11 mouse cellular contexts compared by ENCODE assay signal in genomic region chr7:142462190-142462589, GRCm38 (mm10). TPM values are rescaled to one million over a fixed set of nuclear protein-coding genes. Genes with fewer than 3 reads are reported as not detected.
DNase-seq lines count a peak whose midpoint lies in the region; ATAC-seq and TF ChIP-seq lines count a peak whose summit lies in the region.
"Had no signal": no experiment of that assay in that cellular context is flagged by ENCODE, and none has a peak within 500 bp of the region (broad histone marks: within the 10 kb centered on the region; RNA-seq: fewer than 3 reads in every experiment).

No protein-coding gene starts in this region.

- 0 out of 2 replicates have a peak overlapping the region, but pooled peaks have one; percentile 1 for H3K4me2 ChIP-seq in heart, embryonic 14.5 days (ENCODE audit: low read length)

- no peaks in the 10 kb centered on the region for H3K4me1 ChIP-seq in liver, adult 2 months (ENCODE audit: control insufficient read depth, insufficient read depth, low read length)
- H3K4me1 ChIP-seq in bone marrow, adult 2 months (ENCODE audit: control insufficient read depth, insufficient read depth, low read length), result peaks cover 14% of the 10 kb centered on the region
- H3K4me1 ChIP-seq in heart, embryonic 14.5 days (ENCODE audit: control insufficient read depth in 2 of 2, insufficient read depth in 2 of 2, low read length in 2 of 2), result peaks cover 51 to 55% of the 10 kb centered on the region in 2 experiments

- WGBS in liver, adult 2 months, result 91% methylated on average over 6 of the region's 6 CpGs
- WGBS in bone marrow, adult 2 months, result 17% methylated on average over 6 of the region's 6 CpGs
- WGBS in heart, embryonic 14.5 days, result 77% methylated on average over 6 of the region's 6 CpGs
- WGBS in macrophage (ENCODE audit: missing documents), result 26% methylated on average over 6 of the region's 6 CpGs

- H3K9me3 ChIP-seq in heart, embryonic 14.5 days (ENCODE audit: control insufficient read depth, low read length), result no peaks in the 10 kb centered on the region

- no peak for DNase-seq in liver, adult 2 months (ENCODE audit: extremely low read depth, low read depth, low spot score)
- no peak for DNase-seq in liver
- no peak for DNase-seq in right cerebral cortex, postnatal 4 days
- DNase-seq in kidney, postnatal 14 days, result no peak
- DNase-seq in right cerebral cortex, postnatal 14 days, result no peak
- DNase-seq: adrenal gland, postnatal 14 days had no signal

- H3K4me3 ChIP-seq in liver, adult 2 months (ENCODE audit: insufficient read depth, low read depth, low read length), result peak overlapping the region; percentile 30; the same call in 1 of the 2 replicates
- peak overlapping the region; percentile 90 for H3K4me3 ChIP-seq in bone marrow, adult 2 months (replicated peaks; ENCODE audit: control insufficient read depth, low read depth, low read length)
- H3K4me3 ChIP-seq in heart, embryonic 14.5 days (ENCODE audit: control insufficient read depth in 1 of 2, insufficient read depth in 1 of 2, low read depth in 1 of 2, low read length in 2 of 2), result no peak overlapping the region
- peak overlapping the region; percentile 48 for H3K4me3 ChIP-seq in macrophage (ENCODE audit: inconsistent target)

- no peak for TF ChIP-seq POLR2A in liver, adult 2 months (IDR thresholded peaks at IDR 0.05; ENCODE audit: extremely low read depth, insufficient read depth, low read length)
- TF ChIP-seq POLR2A in bone marrow, adult 2 months (IDR thresholded peaks at IDR 0.05; ENCODE audit: borderline replicate concordance, control insufficient read depth, low read depth, low read length), result no peak

- H3K27me3 ChIP-seq in liver, adult 2 months (ENCODE audit: control insufficient read depth, insufficient read depth, low read length), result no peaks in the 10 kb centered on the region
- no peaks in the 10 kb centered on the region for H3K27me3 ChIP-seq in heart, embryonic 14.5 days (ENCODE audit: control insufficient read depth, insufficient read depth, low read length)

- ATAC-seq in heart, embryonic 14.5 days (ENCODE audit: insufficient number of reproducible peaks, insufficient read depth, low FRiP score, low read depth), result no peak

- H3K9ac ChIP-seq in liver, adult 2 months (ENCODE audit: low read depth, low read length), result no peak overlapping the region
- H3K9ac ChIP-seq in heart, embryonic 14.5 days (ENCODE audit: low read length), result 0 out of 2 replicates have a peak overlapping the region, but pooled peaks have one; percentile 26
- H3K9ac ChIP-seq: liver, embryonic 14.5 days had no signal

- H3K36me3 ChIP-seq in liver, adult 2 months (ENCODE audit: control insufficient read depth, insufficient read depth, low read length), result no peaks in the 10 kb centered on the region
- H3K36me3 ChIP-seq in heart, embryonic 14.5 days (ENCODE audit: control insufficient read depth, insufficient read depth, low read length), result no peaks in the 10 kb centered on the region
- no peaks in the 10 kb centered on the region for H3K36me3 ChIP-seq in macrophage (ENCODE audit: inconsistent target)

- H3K27ac ChIP-seq in liver, adult 2 months (replicated peaks; ENCODE audit: insufficient read depth, low read depth, low read length), result no peak overlapping the region
- peak overlapping the region; percentile 89 for H3K27ac ChIP-seq in bone marrow, adult 2 months (ENCODE audit: control insufficient read depth, insufficient read depth, low read depth, low read length, poor library complexity)
- H3K27ac ChIP-seq in heart, embryonic 14.5 days (replicated peaks in 1 of 2; ENCODE audit: control insufficient read depth in 1 of 2, insufficient read depth in 1 of 2, low read depth in 2 of 2, low read length in 2 of 2), result no peak overlapping the region
- H3K27ac ChIP-seq in macrophage, result peak overlapping the region; percentile 93
- H3K27ac ChIP-seq: liver, embryonic 14.5 days had no signal

- no peak for TF ChIP-seq CTCF in liver, adult 2 months (IDR thresholded peaks at IDR 0.05; ENCODE audit: low read depth, low read length)
- no peak for TF ChIP-seq CTCF in bone marrow, adult 2 months (IDR thresholded peaks at IDR 0.05; ENCODE audit: control insufficient read depth, insufficient read depth, low read length)

- no peaks in the 10 kb centered on the region for H3K79me2 ChIP-seq in liver, adult 2 months (ENCODE audit: control insufficient read depth, insufficient read depth, low read length)
- H3K79me2 ChIP-seq in macrophage (ENCODE audit: inconsistent target), result peaks cover 65% of the 10 kb centered on the region

RNA-seq across cellular contexts. Expression of gene Lsp1, which starts 1.6 kb away (rescaled TPM):
- total RNA-seq in liver, adult 2 months (2014; rRNA removed), result 1.4 and 1.8 TPM in 2 replicates
- 3.1 and 6.0 TPM in 2 replicates for polyA plus RNA-seq in liver, adult 2 months (2012; rRNA removed)
- 135 and 280 TPM in 2 replicates for polyA plus RNA-seq in bone marrow, adult 2 months (2011; ENCODE audit: insufficient read depth, insufficient read length, low replicate concordance, missing spikeins)
- 48.6 and 49.3 TPM in 2 replicates for polyA plus RNA-seq in heart, embryonic 14.5 days (2014; fragmentation: Nextera tagmentation; extraction: Ambion mirVana)
- 10 to 100 TPM in 24 of 26 experiments, 1 to 10 TPM in 2; 7.9 to 51.4 (median 34.9) TPM for total RNA-seq in macrophage (2018; cell fraction: chromatin; rRNA removed)
- 100 to 1,000 TPM in 12 of 26 experiments, 10 to 100 TPM in 14; 29.4 to 203 (median 91.2) TPM for total RNA-seq in macrophage (2018; cell fraction: cytosol; rRNA removed)
- total RNA-seq in macrophage (2018; cell fraction: nucleus; rRNA removed), result 100 to 1,000 TPM in 2 of 26 experiments, 10 to 100 TPM in 24; 17.9 to 115 (median 43.2) TPM
- 30.8 to 130 TPM (median 114 TPM) in 3 replicates for polyA plus RNA-seq in macrophage (2018)

RNA-seq across cellular contexts. Expression of gene Tnni2, which starts 20.6 kb away (rescaled TPM):
- 10.1 TPM in 1 of 2 replicates, not detected in the other for total RNA-seq in liver, adult 2 months (2014; rRNA removed)
- polyA plus RNA-seq in liver, adult 2 months (2012; rRNA removed), result not detected in 2 replicates
- polyA plus RNA-seq in bone marrow, adult 2 months (2011; ENCODE audit: insufficient read depth, insufficient read length, low replicate concordance, missing spikeins), result 19.2 and 51.8 TPM in 2 replicates
- polyA plus RNA-seq in heart, embryonic 14.5 days (2014; fragmentation: Nextera tagmentation; extraction: Ambion mirVana), result 24.1 and 31.7 TPM in 2 replicates
- total RNA-seq in macrophage (2018; cell fraction: chromatin; rRNA removed), result 10 to 100 TPM in 24 of 26 experiments, 1 to 10 TPM in 2; 3.2 to 37.4 (median 23.0) TPM
- 10 to 100 TPM in 15 of 26 experiments, 1 to 10 TPM in 11; 6.3 to 23.8 (median 11.0) TPM for total RNA-seq in macrophage (2018; cell fraction: cytosol; rRNA removed)
- 10 to 100 TPM in 19 of 26 experiments, 1 to 10 TPM in 7; 5.5 to 26.3 (median 13.7) TPM for total RNA-seq in macrophage (2018; cell fraction: nucleus; rRNA removed)
- 13.4 to 20.6 TPM (median 18.0 TPM) in 3 replicates for polyA plus RNA-seq in macrophage (2018)

RNA-seq across cellular contexts. Expression of gene Syt8, which starts 27.5 kb away (rescaled TPM):
- not detected in 2 replicates for total RNA-seq in liver, adult 2 months (2014; rRNA removed)
- polyA plus RNA-seq in liver, adult 2 months (2012; rRNA removed), result not detected in 2 replicates
- 2.5 TPM in 1 of 2 replicates, not detected in the other for polyA plus RNA-seq in bone marrow, adult 2 months (2011; ENCODE audit: insufficient read depth, insufficient read length, low replicate concordance, missing spikeins)
- polyA plus RNA-seq in heart, embryonic 14.5 days (2014; fragmentation: Nextera tagmentation; extraction: Ambion mirVana), result not detected in 2 replicates
- 100 to 1,000 TPM in 25 of 26 experiments, 10 to 100 TPM in 1; 60.8 to 211 (median 144) TPM for total RNA-seq in macrophage (2018; cell fraction: chromatin; rRNA removed)
- 1 to 10 TPM in 19 of 26 experiments, under 1 TPM in 7; 0.41 to 8.6 (median 1.5) TPM for total RNA-seq in macrophage (2018; cell fraction: cytosol; rRNA removed)
- total RNA-seq in macrophage (2018; cell fraction: nucleus; rRNA removed), result 100 to 1,000 TPM in 6 of 26 experiments, 10 to 100 TPM in 20; 48.3 to 120 (median 78.4) TPM
- 3.2 to 10.3 TPM (median 4.8 TPM) in 3 replicates for polyA plus RNA-seq in macrophage (2018)
- total RNA-seq: adrenal gland, postnatal 14 days had no signal
- polyA plus RNA-seq: cortical plate, adult 2 months had no signal

RNA-seq across cellular contexts. Expression of gene Tnnt3, which starts 36.4 kb away (rescaled TPM):
- total RNA-seq in liver, adult 2 months (2014; rRNA removed), result 6.4 TPM in 1 of 2 replicates, not detected in the other
- not detected in 2 replicates for polyA plus RNA-seq in liver, adult 2 months (2012; rRNA removed)
- 42.0 and 73.4 TPM in 2 replicates for polyA plus RNA-seq in bone marrow, adult 2 months (2011; ENCODE audit: insufficient read depth, insufficient read length, low replicate concordance, missing spikeins)
- polyA plus RNA-seq in heart, embryonic 14.5 days (2014; fragmentation: Nextera tagmentation; extraction: Ambion mirVana), result 3.9 and 5.8 TPM in 2 replicates
- 10 to 100 TPM in 4 of 26 experiments, 1 to 10 TPM in 20, under 1 TPM in 1, not detected in 1; 0.88 to 12.2 (median 3.9) TPM for total RNA-seq in macrophage (2018; cell fraction: chromatin; rRNA removed)
- total RNA-seq in macrophage (2018; cell fraction: cytosol; rRNA removed), result under 1 TPM in 12 of 26 experiments, not detected in 14; 0.15 to 0.80 (median 0.35) TPM
- total RNA-seq in macrophage (2018; cell fraction: nucleus; rRNA removed), result 1 to 10 TPM in 21 of 26 experiments, not detected in 5; 1.1 to 9.3 (median 2.8) TPM
- 0.75 TPM in 1 of 3 replicates, not detected in the others for polyA plus RNA-seq in macrophage (2018)

Comparison
In these comparisons a context has a peak if more than half of its experiments do, and no peak if none do; other contexts are left out.
1. H3K27ac ChIP-seq: peak in bone marrow, adult 2 months (single experiment) and macrophage (single experiment); none in liver, adult 2 months (single experiment) and heart, embryonic 14.5 days (0 of 2).
2. H3K4me3 ChIP-seq: peak in liver, adult 2 months (single experiment), bone marrow, adult 2 months (single experiment) and macrophage (single experiment); none in heart, embryonic 14.5 days (0 of 2).
3. RNA of gene Tnni2, which starts 20.6 kb away (polyA plus RNA-seq): 19.2 to 51.8 TPM in bone marrow, adult 2 months, 24.1 to 31.7 TPM in heart, embryonic 14.5 days and 13.4 to 20.6 TPM in macrophage; not detected in liver, adult 2 months; every median in the first group is over 10 times any median in the second.